Mouse (Mus musculus) G1E (cell line): ENCODE data around the gene Scaf1.

Experiments used
- CTCF ChIP-seq: IDR thresholded peaks from 2 replicates; pipeline ENCODE4 v1.5.1; 2012; ENCODE audit warnings: low read depth, low read length, inconsistent platforms, mixed read lengths
- GATA1 ChIP-seq: IDR thresholded peaks from 2 replicates; pipeline ENCODE4 v1.6.1; 2012; ENCODE audit warnings: borderline replicate concordance, low read length, inconsistent platforms, mixed read lengths
- GATA2 ChIP-seq: IDR thresholded peaks from 2 replicates; pipeline ENCODE4 v1.6.1; 2012; ENCODE audit warnings: low read depth, low read length, inconsistent platforms, borderline replicate concordance
- POLR2AphosphoS5 ChIP-seq: IDR thresholded peaks from 2 replicates; pipeline ENCODE4 v1.6.1; 2012; ENCODE audit warnings: low read depth, low read length, inconsistent platforms; ENCODE audit not compliant: insufficient replicate concordance

- TF ChIP-seq CTCF (no peak), GATA1 (no peak), GATA2 (no peak), POLR2AphosphoS5 (no peak)
Observed at GRCm38 (mm10) chr7:45012824-45013223, 3.3 kb downstream of the Scaf1 start.
